Mouse (Mus musculus): Measurements from ENCODE around the gene St5.

St5 gene

GRCm38 (mm10) chr7:109703190-109704015 lies at the start of gene St5, which contains the start of gene Akip1:
TSS of gene St5 (minus strand) at chr7:109703605.
TSS of gene Akip1 (plus strand) at chr7:109703690.
- DNase-seq: peak; percentile 96

GRCm38 (mm10) chr7:109752008-109752925 lies 48.9 kb upstream of the St5 start, which contains the start of gene Tmem9b:
TSS of gene Tmem9b (minus strand) at chr7:109752875.
- peak; percentile 91 for DNase-seq

- DNase-seq: peak; percentile 21
Measured at GRCm38 (mm10) chr7:109751427-109752007, 48.1 kb upstream of the St5 start.

- DNase-seq: no peak
Measured at GRCm38 (mm10) chr7:109747747-109748146, 44.3 kb upstream of the St5 start.

GRCm38 (mm10) chr7:109741703-109742102 lies 38.3 kb upstream of the St5 start:
- no peak for DNase-seq

- DNase-seq: no peak
Measured at GRCm38 (mm10) chr7:109741060-109741459, 37.7 kb upstream of the St5 start.

GRCm38 (mm10) chr7:109739822-109740370 lies 36.5 kb upstream of the St5 start:
- no peak for DNase-seq

- DNase-seq: no peak
Measured at GRCm38 (mm10) chr7:109734806-109735205, 31.4 kb upstream of the St5 start.

GRCm38 (mm10) chr7:109731626-109732025 lies 28.2 kb upstream of the St5 start, which contains the start of gene Ascl3:
TSS of gene Ascl3 (minus strand) at chr7:109731726.
- DNase-seq: no peak

- no peak for DNase-seq
Measured at GRCm38 (mm10) chr7:109723697-109724096, 20.3 kb upstream of the St5 start, which contains the start of gene BC051019. TSS of gene BC051019 (minus strand) at chr7:109723850.

- DNase-seq: no peak
Measured at GRCm38 (mm10) chr7:109723114-109723513, 19.7 kb upstream of the St5 start.

GRCm38 (mm10) chr7:109722618-109723017 lies 19.2 kb upstream of the St5 start:
- no peak for DNase-seq

- no peak for DNase-seq
Measured at GRCm38 (mm10) chr7:109719286-109719685, 15.9 kb upstream of the St5 start.

- no peak for DNase-seq
Measured at GRCm38 (mm10) chr7:109713434-109713982, 10.1 kb upstream of the St5 start.

GRCm38 (mm10) chr7:109712198-109712597 lies 8.8 kb upstream of the St5 start:
- DNase-seq: no peak

GRCm38 (mm10) chr7:109710069-109710468 lies 6.7 kb upstream of the St5 start:
- no peak for DNase-seq

- DNase-seq: peak; percentile 39
Measured at GRCm38 (mm10) chr7:109708961-109709382, 5.6 kb upstream of the St5 start.

GRCm38 (mm10) chr7:109707023-109707785 lies 3.8 kb upstream of the St5 start:
- DNase-seq: peak; percentile 66

- no peak for DNase-seq
Measured at GRCm38 (mm10) chr7:109704461-109704860, 1.1 kb upstream of the St5 start.

GRCm38 (mm10) chr7:109704016-109704377 lies 592 bp upstream of the St5 start:
- no peak for DNase-seq

GRCm38 (mm10) chr7:109702721-109703120 lies 684 bp downstream of the St5 start:
- no peak for DNase-seq

GRCm38 (mm10) chr7:109700213-109700612 lies 3.2 kb downstream of the St5 start:
- DNase-seq: no peak
